Comparison of ENCODE assay signal across 7 mouse cellular contexts in genomic region chr10:43580649-43581078, GRCm38 (mm10). TPM values are rescaled to one million over a fixed set of nuclear protein-coding genes. Genes with fewer than 3 reads are reported as not detected.
A peak's percentile ranks its signal among the peaks of the same experiment; 100 is the strongest.
DNase-seq lines count a peak whose midpoint lies in the region; ATAC-seq and TF ChIP-seq lines count a peak whose summit lies in the region.

No protein-coding gene starts in this region.

- WGBS in hindbrain, embryonic 11.5 days: under 1% methylated on average over 15 of the region's 15 CpGs
- under 1% methylated on average over 15 of the region's 15 CpGs for WGBS in limb, embryonic 15.5 days
- WGBS in midbrain, embryonic 15.5 days: under 1% methylated on average over 15 of the region's 15 CpGs

- no peak for TF ChIP-seq EP300 in CH12.LX (IDR thresholded peaks at IDR 0.05; ENCODE audit: low read length)

- DNase-seq in 3134 (ENCODE audit: extremely low read depth, insufficient read length, low spot score) (peak; percentile 51), CH12.LX (ENCODE audit: extremely low read depth) (no peak)
- peak; percentile 92 for DNase-seq in embryo, embryonic 11 days
- DNase-seq in hindbrain, embryonic 11.5 days (ENCODE audit: low spot score): peak; percentile 88
- DNase-seq in thymus, postnatal 25 days: peak; percentile 56

- TF ChIP-seq RAD21 in CH12.LX (IDR thresholded peaks at IDR 0.05; ENCODE audit: low read depth, low read length): no peak

- peaks cover 17 to 31% of the 10 kb centered on the region in 2 experiments for H3K36me3 ChIP-seq in CH12.LX (replicated peaks in 1 of 2; ENCODE audit: control insufficient read depth in 1 of 2, insufficient read depth in 1 of 2, low read length in 1 of 2)
- no peaks in the 10 kb centered on the region for H3K36me3 ChIP-seq in hindbrain, embryonic 11.5 days (ENCODE audit: control insufficient read depth, insufficient read depth, low read length)
- peaks cover 20% of the 10 kb centered on the region for H3K36me3 ChIP-seq in limb, embryonic 15.5 days
- peaks cover 24% of the 10 kb centered on the region for H3K36me3 ChIP-seq in midbrain, embryonic 15.5 days (replicated peaks)

- H3K9ac ChIP-seq in CH12.LX (ENCODE audit: insufficient read depth, low read depth): peak overlapping the region; percentile 88
- peak overlapping the region; percentile 99 for H3K9ac ChIP-seq in hindbrain, embryonic 11.5 days (ENCODE audit: low read depth, low read length)
- peak overlapping the region; percentile 73 for H3K9ac ChIP-seq in limb, embryonic 15.5 days
- peak overlapping the region; percentile 99 for H3K9ac ChIP-seq in midbrain, embryonic 15.5 days

- ATAC-seq in hindbrain, embryonic 11.5 days (ENCODE audit: low FRiP score): peak; percentile 53
- ATAC-seq in limb, embryonic 15.5 days (ENCODE audit: insufficient number of reproducible peaks, low FRiP score, low TSS enrichment, low read depth): no peak
- ATAC-seq in midbrain, embryonic 15.5 days (replicated peaks): peak; percentile 38

- peak overlapping the region; percentile 45; the same call in 1 of the 2 replicates for H3K27ac ChIP-seq in CH12.LX (ENCODE audit: insufficient read depth, low read depth)
- H3K27ac ChIP-seq in hindbrain, embryonic 11.5 days (ENCODE audit: low read depth, low read length): peak overlapping the region; percentile 98
- peak overlapping the region; percentile 76 for H3K27ac ChIP-seq in limb, embryonic 15.5 days
- H3K27ac ChIP-seq in midbrain, embryonic 15.5 days: peak overlapping the region; percentile 97

- dilution Hi-C loops in CH12.LX (cut with MboI; ENCODE audit: extremely low pct_ligation_motif_present, extremely low pct_unique_long_range_greater_than_20kb, low sequenced_read_pairs): no loop called here

- H3K27me3 ChIP-seq in CH12.LX (replicated peaks): no peaks in the 10 kb centered on the region
- H3K27me3 ChIP-seq in hindbrain, embryonic 11.5 days (ENCODE audit: control insufficient read depth, insufficient read depth, low read length): no peaks in the 10 kb centered on the region
- no peaks in the 10 kb centered on the region for H3K27me3 ChIP-seq in limb, embryonic 15.5 days
- no peaks in the 10 kb centered on the region; the same call in 1 of the 2 replicates for H3K27me3 ChIP-seq in midbrain, embryonic 15.5 days (replicated peaks)

- H3K4me1 ChIP-seq in CH12.LX (ENCODE audit: control insufficient read depth in 1 of 2, insufficient read depth in 2 of 2): peaks cover 7 to 36% of the 10 kb centered on the region in 2 experiments; a peak in 3 of 4 replicates
- H3K4me1 ChIP-seq in hindbrain, embryonic 11.5 days (replicated peaks; ENCODE audit: control insufficient read depth, insufficient read depth, low read length): peaks cover 3% of the 10 kb centered on the region; the same call in 1 of the 2 replicates
- peaks cover 12% of the 10 kb centered on the region for H3K4me1 ChIP-seq in limb, embryonic 15.5 days
- peaks cover 23% of the 10 kb centered on the region for H3K4me1 ChIP-seq in midbrain, embryonic 15.5 days

- H3K79me2 ChIP-seq in CH12.LX (replicated peaks; ENCODE audit: control insufficient read depth, extremely low read depth, insufficient read depth, poor library complexity, severe bottlenecking): peaks cover 40% of the 10 kb centered on the region

- H3K9me3 ChIP-seq in CH12.LX (replicated peaks; ENCODE audit: low read length): peaks cover 4% of the 10 kb centered on the region
- H3K9me3 ChIP-seq in hindbrain, embryonic 11.5 days (ENCODE audit: control insufficient read depth, low read length): no peaks in the 10 kb centered on the region
- H3K9me3 ChIP-seq in limb, embryonic 15.5 days: no peaks in the 10 kb centered on the region
- no peaks in the 10 kb centered on the region for H3K9me3 ChIP-seq in midbrain, embryonic 15.5 days

- TF ChIP-seq CTCF in CH12.LX (conservative IDR thresholded peaks at IDR 0.05 in 1 of 2, IDR thresholded peaks at IDR 0.05 in 1 of 2; ENCODE audit: low read depth in 2 of 2, low read length in 2 of 2): no peak

- H3K4me2 ChIP-seq in CH12.LX (ENCODE audit: insufficient read depth, low read depth, poor library complexity, severe bottlenecking): peak overlapping the region; percentile 63
- peak overlapping the region; percentile 85 for H3K4me2 ChIP-seq in hindbrain, embryonic 11.5 days (replicated peaks; ENCODE audit: low read depth, low read length)
- peak overlapping the region; percentile 88 for H3K4me2 ChIP-seq in limb, embryonic 15.5 days
- H3K4me2 ChIP-seq in midbrain, embryonic 15.5 days: peak overlapping the region; percentile 87

- H3K4me3 ChIP-seq in CH12.LX (replicated peaks in 1 of 3; ENCODE audit: low read depth in 2 of 3, low read length in 2 of 3, poor library complexity in 1 of 3): peak overlapping the region; percentile 68 to 96 (median 72)
- H3K4me3 ChIP-seq in hindbrain, embryonic 11.5 days (ENCODE audit: low read depth, low read length): peak overlapping the region; percentile 89
- H3K4me3 ChIP-seq in limb, embryonic 15.5 days: peak overlapping the region; percentile 57
- H3K4me3 ChIP-seq in midbrain, embryonic 15.5 days: peak overlapping the region; percentile 63

- in situ Hi-C loops in CH12.LX (cut with MboI; ENCODE audit: low pct_ligation_motif_present, low pct_unique_long_range_greater_than_20kb, low sequenced_read_pairs): loop anchor here (10.0 kb wide), 1 partner anchor 244 kb away; no protein-coding TSS in a partner anchor

- peak; percentile 59 for TF ChIP-seq POLR2A in CH12.LX (IDR thresholded peaks at IDR 0.05; ENCODE audit: low read depth, low read length)

TF ChIP-seq in CH12.LX, 34 proteins besides CTCF, POLR2A, EP300 and RAD21 (continues in another document):
- TF ChIP-seq ZC3H11A (IDR thresholded peaks at IDR 0.05; ENCODE audit: low read depth, low read length): no peak
- TF ChIP-seq KAT2A (IDR thresholded peaks at IDR 0.05; ENCODE audit: insufficient replicate concordance, low read length): no peak
- TF ChIP-seq BHLHE40 (IDR thresholded peaks at IDR 0.05; ENCODE audit: low read depth, low read length): peak; percentile 89
- TF ChIP-seq SMC3 (IDR thresholded peaks at IDR 0.05; ENCODE audit: low read depth, low read length): no peak
- no peak for TF ChIP-seq POLR2AphosphoS2 (IDR thresholded peaks at IDR 0.05; ENCODE audit: low read depth, low read length)
- TF ChIP-seq TBP (conservative IDR thresholded peaks at IDR 0.05; ENCODE audit: low read depth, low read length): no peak
- peak; percentile 48 for TF ChIP-seq USF1 (IDR thresholded peaks at IDR 0.05; ENCODE audit: low read depth, low read length)
- no peak for TF ChIP-seq NRF1 (IDR thresholded peaks at IDR 0.05; ENCODE audit: low read depth, low read length)
- TF ChIP-seq MAZ (IDR thresholded peaks at IDR 0.05; ENCODE audit: low read depth, low read length): no peak
- TF ChIP-seq UBTF (IDR thresholded peaks at IDR 0.05; ENCODE audit: low read depth, low read length): no peak
- peak; percentile 21; the same call in 1 of the 2 replicates for TF ChIP-seq ETS1 (conservative IDR thresholded peaks at IDR 0.05; ENCODE audit: low read depth, low read length)
- no peak for TF ChIP-seq MAFK (IDR thresholded peaks at IDR 0.05; ENCODE audit: insufficient replicate concordance, low read length)
- TF ChIP-seq JUN (IDR thresholded peaks at IDR 0.05; ENCODE audit: insufficient read depth, low read depth, low read length): no peak
- TF ChIP-seq USF2 (conservative IDR thresholded peaks at IDR 0.05; ENCODE audit: low read depth, low read length): peak; percentile 8; the same call in 1 of the 2 replicates
- TF ChIP-seq RCOR1 (conservative IDR thresholded peaks at IDR 0.05; ENCODE audit: low read depth, low read length): no peak
- TF ChIP-seq JUND (conservative IDR thresholded peaks at IDR 0.05; ENCODE audit: low read depth, low read length): no peak
- TF ChIP-seq CHD1 (IDR thresholded peaks at IDR 0.05; ENCODE audit: low read depth, low read length): peak; percentile 73
- peak; percentile 73 for TF ChIP-seq MAX (IDR thresholded peaks at IDR 0.05; ENCODE audit: low read length)
- TF ChIP-seq IRF4 (IDR thresholded peaks at IDR 0.05; ENCODE audit: low read depth, low read length): peak; percentile 37; the same call in 1 of the 2 replicates
- peak; percentile 49 for TF ChIP-seq MXI1 (IDR thresholded peaks at IDR 0.05; ENCODE audit: low read depth, low read length)
- peak; percentile 39 for TF ChIP-seq SIN3A (IDR thresholded peaks at IDR 0.05; ENCODE audit: low read length)
- TF ChIP-seq TCF12 (IDR thresholded peaks at IDR 0.05; ENCODE audit: low read depth, low read length): 0 out of 2 replicates have a peak, but pooled peaks have one; percentile 35
- peak; percentile 31; the same call in 1 of the 2 replicates for TF ChIP-seq ZMIZ1 (IDR thresholded peaks at IDR 0.05; ENCODE audit: low read depth, low read length)
- TF ChIP-seq HCFC1 (IDR thresholded peaks at IDR 0.05; ENCODE audit: low read depth, low read length): no peak
- TF ChIP-seq E2F4 (IDR thresholded peaks at IDR 0.05; ENCODE audit: insufficient replicate concordance, low read depth, low read length): no peak

RNA-seq across cellular contexts. Expression of gene Cd24a, which starts 2.6 kb away (rescaled TPM):
- total RNA-seq in CH12.LX (2012; rRNA removed) (469 and 899 TPM in 2 replicates), CH12.LX (2014; rRNA removed) (2,721 and 2,766 TPM in 2 replicates)
- polyA plus RNA-seq in CH12.LX (2012; ENCODE audit: insufficient read length, low read depth): 1,820 and 2,120 TPM in 2 replicates
- 783 and 816 TPM in 2 replicates for polyA plus RNA-seq in hindbrain, embryonic 11.5 days (2014; fragmentation: Nextera tagmentation; extraction: Ambion mirVana)
- polyA plus RNA-seq in limb, embryonic 15.5 days (2015; fragmentation: Nextera tagmentation; extraction: Ambion mirVana): 178 and 209 TPM in 2 replicates
- polyA plus RNA-seq in midbrain, embryonic 15.5 days (2015; fragmentation: Nextera tagmentation; extraction: Ambion mirVana): 787 and 795 TPM in 2 replicates

RNA-seq across cellular contexts. Expression of gene 1700021F05Rik, which starts 39.9 kb away (rescaled TPM):
- total RNA-seq in CH12.LX (2012; rRNA removed): 33.0 and 34.2 TPM in 2 replicates
- total RNA-seq in CH12.LX (2014; rRNA removed): 50.0 and 53.0 TPM in 2 replicates
- 70.3 and 99.0 TPM in 2 replicates for polyA plus RNA-seq in CH12.LX (2012; ENCODE audit: insufficient read length, low read depth)
- 70.4 and 76.2 TPM in 2 replicates for polyA plus RNA-seq in hindbrain, embryonic 11.5 days (2014; fragmentation: Nextera tagmentation; extraction: Ambion mirVana)
- 58.3 and 60.6 TPM in 2 replicates for polyA plus RNA-seq in limb, embryonic 15.5 days (2015; fragmentation: Nextera tagmentation; extraction: Ambion mirVana)
- polyA plus RNA-seq in midbrain, embryonic 15.5 days (2015; fragmentation: Nextera tagmentation; extraction: Ambion mirVana): 62.6 and 66.2 TPM in 2 replicates

RNA-seq across cellular contexts. Expression of gene Gm9803, which starts 56.8 kb away (rescaled TPM):
- 16.2 and 23.2 TPM in 2 replicates for total RNA-seq in CH12.LX (2012; rRNA removed)
- 56.6 and 99.7 TPM in 2 replicates for total RNA-seq in CH12.LX (2014; rRNA removed)
- 120 and 128 TPM in 2 replicates for polyA plus RNA-seq in CH12.LX (2012; ENCODE audit: insufficient read length, low read depth)
- 9.6 and 16.8 TPM in 2 replicates for polyA plus RNA-seq in hindbrain, embryonic 11.5 days (2014; fragmentation: Nextera tagmentation; extraction: Ambion mirVana)
- polyA plus RNA-seq in limb, embryonic 15.5 days (2015; fragmentation: Nextera tagmentation; extraction: Ambion mirVana): 5.7 and 13.2 TPM in 2 replicates
- polyA plus RNA-seq in midbrain, embryonic 15.5 days (2015; fragmentation: Nextera tagmentation; extraction: Ambion mirVana): 20.2 and 22.7 TPM in 2 replicates

Comparison
In these comparisons a context has a peak if more than half of its experiments do, and no peak if none do; other contexts are left out.
1. H3K27ac ChIP-seq: peak in every context shown above with its lines; median percentile 98 in hindbrain, embryonic 11.5 days; 97 in midbrain, embryonic 15.5 days; 76 in limb, embryonic 15.5 days; 45 in CH12.LX.